Mouse (Mus musculus) lung, postnatal 0 days (tissue): ENCODE measurements around the gene Apobec4.

Experiments
- CTCF ChIP-seq: IDR thresholded peaks from 2 replicates; pipeline ENCODE4 v1.5.1; 2016; ENCODE audit warnings: antibody characterized with exemption, mild to moderate bottlenecking
- EP300 ChIP-seq: IDR thresholded peaks from 2 replicates; pipeline ENCODE4 v1.6.1; 2016; ENCODE audit warnings: antibody characterized with exemption, mild to moderate bottlenecking, control low read depth

- TF ChIP-seq CTCF (peak; percentile 48), EP300 (no peak)
Observed at GRCm38 (mm10) chr1:152724286-152724685, 26.1 kb upstream of the Apobec4 start.
